Comparison of ENCODE assay signal across 6 mouse cellular contexts in genomic region chr17:8724464-8724974, GRCm38 (mm10).
"Had no signal": no experiment of that assay in that cellular context is flagged by ENCODE, and none has a peak within 500 bp of the region (broad histone marks: within the 10 kb centered on the region; RNA-seq: fewer than 3 reads in every experiment).

No protein-coding gene starts in this region.

- DNase-seq: kidney, postnatal 36 days; liver; liver, embryonic 13.5 days; liver, postnatal 0 days; right cerebral cortex, postnatal 14 days had no signal

- ATAC-seq: liver, postnatal 0 days; midbrain, embryonic 16.5 days had no signal
